Mouse (Mus musculus): ENCODE data around the gene Pcnx. TPM values are rescaled to one million over a fixed set of nuclear protein-coding genes. Genes with fewer than 3 reads are reported as not detected.

The Pcnx gene
- 49.0 and 56.8 TPM in 2 replicates for polyA plus RNA-seq (2012; rRNA removed)

GRCm38 (mm10) chr12:81859351-81860307, at the start of gene Pcnx:
Gene Pcnx, plus strand, starts transcription at chr12:81860023.
- 2% methylated on average over 60 of the region's 83 CpGs for WGBS
- TF ChIP-seq POLR2A (IDR thresholded peaks at IDR 0.05; ENCODE audit: control insufficient read depth, extremely low read depth, insufficient read depth, low read length, poor library complexity) (peak; percentile 61; the same call in 1 of the 2 replicates), CTCF (IDR thresholded peaks at IDR 0.05; ENCODE audit: borderline replicate concordance, control insufficient read depth, extremely low read depth, insufficient read depth, low read length, poor library complexity) (peak; percentile 75; the same call in 1 of the 2 replicates)
- H3K4me1 ChIP-seq (replicated peaks; ENCODE audit: control insufficient read depth, insufficient read depth, low read length), result peaks cover 18% of the 10 kb centered on the region

GRCm38 (mm10) chr12:81810417-81810816, 49.4 kb upstream of the Pcnx start:
- Histone ChIP-seq H3K27me3 (ENCODE audit: control insufficient read depth, insufficient read depth, low read length) (no peaks in the 10 kb centered on the region), H3K4me1 (replicated peaks; ENCODE audit: control insufficient read depth, insufficient read depth, low read length) (peaks cover 16% of the 10 kb centered on the region), H3K27ac (ENCODE audit: control insufficient read depth, insufficient read depth, low read length) (no peak overlapping the region), H3K36me3 (ENCODE audit: control insufficient read depth, insufficient read depth, low read length) (no peaks in the 10 kb centered on the region), H3K4me3 (ENCODE audit: control insufficient read depth, insufficient read depth, low read length) (no peak overlapping the region)
- TF ChIP-seq CTCF (IDR thresholded peaks at IDR 0.05; ENCODE audit: borderline replicate concordance, control insufficient read depth, extremely low read depth, insufficient read depth, low read length, poor library complexity) (no peak), POLR2A (IDR thresholded peaks at IDR 0.05; ENCODE audit: control insufficient read depth, extremely low read depth, insufficient read depth, low read length, poor library complexity) (no peak)
- WGBS, result 8% methylated on average over 8 of the region's 8 CpGs
- DNase-seq, result no peak

More at GRCm38 (mm10) chr12:81859351-81860307, at the start of gene Pcnx:
- DNase-seq, result peak; percentile 93
- Histone ChIP-seq H3K4me3 (ENCODE audit: control insufficient read depth, insufficient read depth, low read length) (peak within 1 kb of the TSS; percentile 54), H3K36me3 (ENCODE audit: control insufficient read depth, insufficient read depth, low read length) (no peaks in the 10 kb centered on the region), H3K27me3 (ENCODE audit: control insufficient read depth, insufficient read depth, low read length) (no peaks in the 10 kb centered on the region), H3K27ac (ENCODE audit: control insufficient read depth, insufficient read depth, low read length) (peak within 1 kb of the TSS; percentile 8; the same call in 1 of the 2 replicates)

- H3K4me1 ChIP-seq (replicated peaks; ENCODE audit: control insufficient read depth, insufficient read depth, low read length), result peaks cover 6% of the 10 kb centered on the region
- TF ChIP-seq CTCF (IDR thresholded peaks at IDR 0.05; ENCODE audit: borderline replicate concordance, control insufficient read depth, extremely low read depth, insufficient read depth, low read length, poor library complexity) (no peak), POLR2A (IDR thresholded peaks at IDR 0.05; ENCODE audit: control insufficient read depth, extremely low read depth, insufficient read depth, low read length, poor library complexity) (no peak)
- WGBS, result 95% methylated on average over 5 of the region's 5 CpGs
- DNase-seq, result no peak
- no peaks in the 10 kb centered on the region for H3K27me3 ChIP-seq (ENCODE audit: control insufficient read depth, insufficient read depth, low read length)
- H3K4me3 ChIP-seq (ENCODE audit: control insufficient read depth, insufficient read depth, low read length), result no peak overlapping the region
- H3K27ac ChIP-seq (ENCODE audit: control insufficient read depth, insufficient read depth, low read length), result no peak overlapping the region
- no peaks in the 10 kb centered on the region for H3K36me3 ChIP-seq (ENCODE audit: control insufficient read depth, insufficient read depth, low read length)
These were observed 45.1 kb upstream of the Pcnx start for GRCm38 (mm10) chr12:81814742-81815141.

- Histone ChIP-seq H3K27me3 (ENCODE audit: control insufficient read depth, insufficient read depth, low read length) (no peaks in the 10 kb centered on the region), H3K36me3 (ENCODE audit: control insufficient read depth, insufficient read depth, low read length) (no peaks in the 10 kb centered on the region), H3K27ac (ENCODE audit: control insufficient read depth, insufficient read depth, low read length) (no peak overlapping the region), H3K4me1 (replicated peaks; ENCODE audit: control insufficient read depth, insufficient read depth, low read length) (no peaks in the 10 kb centered on the region), H3K4me3 (ENCODE audit: control insufficient read depth, insufficient read depth, low read length) (no peak overlapping the region)
- DNase-seq, result no peak
- 80% methylated on average over 10 of the region's 10 CpGs for WGBS
- TF ChIP-seq CTCF (IDR thresholded peaks at IDR 0.05; ENCODE audit: borderline replicate concordance, control insufficient read depth, extremely low read depth, insufficient read depth, low read length, poor library complexity) (no peak), POLR2A (IDR thresholded peaks at IDR 0.05; ENCODE audit: control insufficient read depth, extremely low read depth, insufficient read depth, low read length, poor library complexity) (no peak)
These were observed 43.3 kb upstream of the Pcnx start for GRCm38 (mm10) chr12:81816330-81817125.

- DNase-seq, result no peak
- no peak overlapping the region for H3K27ac ChIP-seq (ENCODE audit: control insufficient read depth, insufficient read depth, low read length)
- no peak overlapping the region for H3K4me3 ChIP-seq (ENCODE audit: control insufficient read depth, insufficient read depth, low read length)
- H3K36me3 ChIP-seq (ENCODE audit: control insufficient read depth, insufficient read depth, low read length), result no peaks in the 10 kb centered on the region
- H3K4me1 ChIP-seq (replicated peaks; ENCODE audit: control insufficient read depth, insufficient read depth, low read length), result no peaks in the 10 kb centered on the region
- TF ChIP-seq CTCF (IDR thresholded peaks at IDR 0.05; ENCODE audit: borderline replicate concordance, control insufficient read depth, extremely low read depth, insufficient read depth, low read length, poor library complexity) (no peak), POLR2A (IDR thresholded peaks at IDR 0.05; ENCODE audit: control insufficient read depth, extremely low read depth, insufficient read depth, low read length, poor library complexity) (no peak)
- H3K27me3 ChIP-seq (ENCODE audit: control insufficient read depth, insufficient read depth, low read length), result no peaks in the 10 kb centered on the region
- WGBS, result 84% methylated on average over 6 of the region's 6 CpGs
These were observed 42.7 kb upstream of the Pcnx start for GRCm38 (mm10) chr12:81817126-81817505.

GRCm38 (mm10) chr12:81820700-81821099, 39.1 kb upstream of the Pcnx start:
- Histone ChIP-seq H3K36me3 (ENCODE audit: control insufficient read depth, insufficient read depth, low read length) (no peaks in the 10 kb centered on the region), H3K27me3 (ENCODE audit: control insufficient read depth, insufficient read depth, low read length) (no peaks in the 10 kb centered on the region), H3K4me1 (replicated peaks; ENCODE audit: control insufficient read depth, insufficient read depth, low read length) (no peaks in the 10 kb centered on the region), H3K4me3 (ENCODE audit: control insufficient read depth, insufficient read depth, low read length) (no peak overlapping the region), H3K27ac (ENCODE audit: control insufficient read depth, insufficient read depth, low read length) (no peak overlapping the region)
- WGBS, result 97% methylated on average over 4 of the region's 4 CpGs
- no peak for DNase-seq
- TF ChIP-seq CTCF (IDR thresholded peaks at IDR 0.05; ENCODE audit: borderline replicate concordance, control insufficient read depth, extremely low read depth, insufficient read depth, low read length, poor library complexity) (no peak), POLR2A (IDR thresholded peaks at IDR 0.05; ENCODE audit: control insufficient read depth, extremely low read depth, insufficient read depth, low read length, poor library complexity) (no peak)

Measured in thymus, adult 2 months (tissue).